Mouse (Mus musculus): ENCODE measurements around the gene Heatr4. TPM values are rescaled to one million over a fixed set of nuclear protein-coding genes. Genes with fewer than 3 reads are reported as not detected.
"Not testable (repeated sequence)": the region's sequence is repeated elsewhere in the genome, so short reads cannot be mapped to it uniquely, and the experiment has no call there.

Heatr4 gene
- total RNA-seq (2021), result not detected
- long read RNA-seq, experiment 1, partial matches to known transcripts, result 0 of 2 reads
- long read RNA-seq, experiment 1, other reads (novel, unspliced or antisense), result 2 of 2 reads
- long read RNA-seq, experiment 2, result 0 reads

GRCm38 (mm10) chr12:83984752-83985151 lies at the start of gene Heatr4:
Gene Heatr4, minus strand, starts transcription at chr12:83984852.
- DNase-seq (ENCODE audit: low spot score in 2 of 2), result no peak

DNA sequence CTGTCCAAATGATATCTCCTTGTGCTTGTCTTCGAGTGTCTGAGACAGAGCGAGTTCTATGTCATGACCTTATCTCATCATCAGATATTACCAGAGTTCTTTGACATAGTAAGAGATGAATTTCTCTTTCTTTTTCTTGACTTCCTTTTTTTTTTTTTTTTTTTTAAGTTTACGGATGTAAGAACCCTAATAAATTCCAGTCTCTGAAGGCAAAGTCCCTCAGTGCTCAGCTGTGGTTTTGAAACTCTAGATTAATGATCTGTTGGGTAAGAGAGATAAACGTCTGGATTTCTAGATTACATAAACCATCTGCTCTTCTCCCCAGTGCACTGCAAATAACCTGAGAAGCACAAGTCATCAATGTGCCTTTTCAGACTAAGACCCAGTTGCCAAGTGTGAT lies 49.5 kb upstream of the Heatr4 start:
- no peak for DNase-seq (ENCODE audit: low spot score in 2 of 2)

- DNase-seq (ENCODE audit: low spot score in 2 of 2), result not testable (repeated sequence)
Measured at GRCm38 (mm10) chr12:84033302-84033701, 48.6 kb upstream of the Heatr4 start.

- DNase-seq (ENCODE audit: low spot score in 2 of 2), result no peak
Measured at GRCm38 (mm10) chr12:84032854-84033253, 48.2 kb upstream of the Heatr4 start.

DNA sequence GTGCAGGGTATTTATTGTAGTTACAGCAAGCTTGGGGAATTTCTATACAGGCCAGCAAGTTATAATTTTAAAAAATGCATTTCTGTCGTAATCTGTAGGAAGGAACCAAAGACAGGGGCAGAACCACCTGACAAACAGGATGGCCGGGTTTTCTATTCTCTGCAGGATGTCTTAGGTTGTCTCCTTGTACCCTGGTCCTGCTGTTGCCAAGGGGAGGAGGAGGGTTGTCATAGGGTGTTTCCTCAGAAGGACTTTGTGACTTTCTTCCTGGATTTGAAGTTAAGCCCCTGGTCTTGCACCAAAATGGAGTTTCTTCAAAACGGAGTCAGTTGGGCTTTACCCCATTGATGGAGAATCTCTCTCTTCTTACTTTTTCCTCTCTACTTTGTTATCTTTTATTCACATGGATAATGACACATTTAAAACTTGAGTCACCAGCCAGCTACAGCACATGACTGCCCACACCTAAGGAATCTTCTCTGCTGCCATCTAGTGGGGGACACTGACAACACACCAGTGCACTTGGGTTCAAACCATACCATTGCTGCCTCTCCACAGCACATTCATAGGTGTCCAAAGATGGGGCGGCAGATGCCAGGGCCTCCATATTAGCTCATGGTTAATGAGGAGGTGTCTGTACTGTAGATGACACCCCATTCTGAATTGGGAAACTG lies 46.1 kb upstream of the Heatr4 start:
- DNase-seq (ENCODE audit: low spot score in 2 of 2), result peak; percentile 82 to 86

GRCm38 (mm10) chr12:84029043-84029442 lies 44.4 kb upstream of the Heatr4 start:
- DNase-seq (ENCODE audit: low spot score in 2 of 2), result not testable (repeated sequence)

GRCm38 (mm10) chr12:84028328-84028727 lies 43.7 kb upstream of the Heatr4 start:
- DNase-seq (ENCODE audit: low spot score in 2 of 2), result not testable (repeated sequence)

GRCm38 (mm10) chr12:84025888-84026287 lies 41.2 kb upstream of the Heatr4 start:
- DNase-seq (ENCODE audit: low spot score in 2 of 2), result no peak

DNA sequence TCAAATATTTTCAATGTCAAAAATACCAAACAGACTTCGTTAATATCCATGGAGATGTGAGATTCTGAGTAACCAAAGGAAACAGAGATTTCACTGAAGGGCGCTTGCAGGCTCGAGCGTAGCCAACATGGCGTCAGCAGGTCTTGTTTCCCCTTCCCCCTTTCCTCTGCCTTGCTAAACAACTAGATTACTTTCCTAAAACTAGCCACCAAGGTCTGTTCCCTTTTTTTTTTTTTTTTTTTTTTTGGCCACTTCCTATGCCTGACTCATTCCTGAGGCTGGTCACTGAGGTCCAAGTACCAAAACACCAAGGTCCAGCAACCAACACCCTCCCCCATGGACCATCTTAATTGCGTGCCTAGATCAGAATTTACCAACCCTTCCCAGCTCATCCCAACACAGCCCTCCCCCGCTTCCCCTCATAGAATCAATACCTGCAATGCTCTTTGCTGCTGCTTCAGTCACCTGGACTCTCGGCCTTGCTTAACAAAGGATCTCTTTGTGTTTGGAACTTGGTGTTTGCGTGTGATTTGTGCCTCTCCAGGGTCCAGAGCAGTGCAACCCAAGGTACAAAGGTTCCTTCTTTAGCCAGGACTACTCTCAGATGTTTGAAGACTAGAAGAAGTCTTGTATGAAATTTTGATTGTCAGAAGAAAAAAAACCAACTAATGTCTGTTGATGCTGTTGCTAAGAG lies 38.5 kb upstream of the Heatr4 start:
- DNase-seq (ENCODE audit: low spot score in 2 of 2), result no peak

DNA sequence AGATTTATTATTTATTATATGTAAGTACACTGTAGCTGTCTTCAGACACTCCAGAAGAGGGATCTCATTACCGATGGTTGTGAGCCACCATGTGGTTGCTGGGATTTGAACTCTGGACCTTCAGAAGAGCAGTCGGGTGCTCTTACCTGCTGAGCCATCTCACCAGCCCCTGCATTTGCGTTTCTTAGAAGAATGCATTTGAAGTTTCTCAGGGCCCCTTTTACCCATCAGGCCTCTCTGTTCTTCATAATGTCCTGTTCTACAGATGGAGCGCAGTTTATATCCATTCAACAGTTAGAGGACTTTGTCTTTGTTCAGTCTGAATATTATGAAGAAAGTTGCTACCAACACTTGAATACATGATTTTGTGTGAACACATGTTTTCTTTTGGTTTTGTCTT lies 37.6 kb upstream of the Heatr4 start:
- not testable (repeated sequence) for DNase-seq (ENCODE audit: low spot score in 2 of 2)

- not testable (repeated sequence) for DNase-seq (ENCODE audit: low spot score in 2 of 2)
Measured at GRCm38 (mm10) chr12:84020528-84020927, 35.9 kb upstream of the Heatr4 start.

DNA sequence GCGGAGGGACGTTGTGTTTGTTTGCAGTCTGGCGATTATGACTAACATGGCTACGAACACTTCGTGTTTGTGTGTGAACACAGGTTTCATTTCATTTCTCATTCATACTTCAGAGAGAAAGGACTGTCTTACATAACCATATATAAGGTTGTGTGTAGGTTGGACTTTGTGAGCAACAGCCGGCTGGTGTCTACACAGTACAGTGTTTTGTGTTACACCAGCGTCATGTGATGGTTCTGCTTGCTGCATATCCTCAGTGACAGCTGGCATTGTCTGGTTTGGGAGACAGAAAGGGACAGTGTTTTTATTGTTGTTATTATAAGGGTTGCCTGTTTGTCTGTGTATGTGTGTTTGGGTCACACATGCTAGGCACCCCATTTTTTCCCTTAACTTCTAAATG lies 29.0 kb upstream of the Heatr4 start:
- DNase-seq (ENCODE audit: low spot score in 2 of 2), result peak; percentile 23 to 38

- no peak for DNase-seq (ENCODE audit: low spot score in 2 of 2)
Measured at GRCm38 (mm10) chr12:84013130-84013529, 28.5 kb upstream of the Heatr4 start.

GRCm38 (mm10) chr12:84011251-84012040 lies 26.8 kb upstream of the Heatr4 start:
- DNase-seq (ENCODE audit: low spot score in 2 of 2), result peak; percentile 57 to 75

DNA sequence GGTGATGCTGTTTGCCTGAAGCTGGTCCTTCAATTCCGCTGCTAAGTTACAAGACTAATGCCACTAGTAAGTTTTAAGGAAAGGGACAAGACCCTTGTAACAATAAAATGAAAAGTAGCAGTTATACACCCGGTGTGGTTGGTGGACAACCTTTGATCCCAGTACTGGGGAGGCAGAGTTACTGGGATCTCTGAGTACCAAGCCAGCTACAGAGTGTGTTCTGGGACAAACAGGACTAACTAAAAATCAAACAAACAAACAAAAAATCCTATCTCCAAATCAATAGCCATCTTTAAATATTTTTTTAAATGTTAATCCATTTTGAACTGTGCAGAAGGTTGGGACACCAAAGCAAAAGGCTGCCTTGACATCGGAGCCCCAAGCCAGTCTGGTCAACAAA lies 25.5 kb upstream of the Heatr4 start:
- no peak for DNase-seq (ENCODE audit: low spot score in 2 of 2)

- peak; percentile 25 to 55 for DNase-seq (ENCODE audit: low spot score in 2 of 2)
Measured at GRCm38 (mm10) chr12:84009171-84009965, 24.7 kb upstream of the Heatr4 start, which contains the start of gene Acot1. Gene Acot1, plus strand, starts transcription at chr12:84009490.

GRCm38 (mm10) chr12:84008729-84009128 lies 24.1 kb upstream of the Heatr4 start:
- DNase-seq (ENCODE audit: low spot score in 2 of 2), result no peak

DNA sequence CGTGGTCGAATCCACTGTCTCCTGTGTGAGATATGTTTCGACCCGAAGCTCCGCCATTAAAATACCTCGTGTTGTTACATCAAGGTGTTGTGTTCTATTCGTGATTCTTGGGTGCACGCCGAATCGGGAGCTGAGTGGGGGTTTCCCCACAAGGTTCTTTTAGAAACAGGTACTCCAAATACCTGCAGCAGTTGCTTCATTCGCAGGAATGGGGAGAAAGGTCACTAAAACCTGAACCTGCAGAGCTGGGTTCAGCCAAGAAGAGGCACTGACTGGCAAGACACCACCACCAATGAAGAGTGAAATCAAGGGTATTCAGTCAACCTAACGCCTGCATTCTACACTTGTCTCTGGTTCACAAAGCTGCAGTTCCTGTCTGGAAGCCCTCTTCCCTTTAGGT lies 23.6 kb upstream of the Heatr4 start:
- DNase-seq (ENCODE audit: low spot score in 2 of 2), result no peak

- no peak for DNase-seq (ENCODE audit: low spot score in 2 of 2)
Measured at GRCm38 (mm10) chr12:84003866-84004265, 19.2 kb upstream of the Heatr4 start.

- no peak for DNase-seq (ENCODE audit: low spot score in 2 of 2)
Measured at GRCm38 (mm10) chr12:84000418-84000817, 15.8 kb upstream of the Heatr4 start.

GRCm38 (mm10) chr12:83999237-83999636 lies 14.6 kb upstream of the Heatr4 start:
- DNase-seq (ENCODE audit: low spot score in 2 of 2), result not testable (repeated sequence)
